Mouse (Mus musculus): ENCODE data around the gene Klhl3. TPM values are rescaled to one million over a fixed set of nuclear protein-coding genes. Genes with fewer than 3 reads are reported as not detected.

Klhl3 gene
- 0.25 and 0.30 TPM in 2 replicates for polyA plus RNA-seq (2011; ENCODE audit: insufficient read depth, insufficient read length, low read depth, missing spikeins)

DNA sequence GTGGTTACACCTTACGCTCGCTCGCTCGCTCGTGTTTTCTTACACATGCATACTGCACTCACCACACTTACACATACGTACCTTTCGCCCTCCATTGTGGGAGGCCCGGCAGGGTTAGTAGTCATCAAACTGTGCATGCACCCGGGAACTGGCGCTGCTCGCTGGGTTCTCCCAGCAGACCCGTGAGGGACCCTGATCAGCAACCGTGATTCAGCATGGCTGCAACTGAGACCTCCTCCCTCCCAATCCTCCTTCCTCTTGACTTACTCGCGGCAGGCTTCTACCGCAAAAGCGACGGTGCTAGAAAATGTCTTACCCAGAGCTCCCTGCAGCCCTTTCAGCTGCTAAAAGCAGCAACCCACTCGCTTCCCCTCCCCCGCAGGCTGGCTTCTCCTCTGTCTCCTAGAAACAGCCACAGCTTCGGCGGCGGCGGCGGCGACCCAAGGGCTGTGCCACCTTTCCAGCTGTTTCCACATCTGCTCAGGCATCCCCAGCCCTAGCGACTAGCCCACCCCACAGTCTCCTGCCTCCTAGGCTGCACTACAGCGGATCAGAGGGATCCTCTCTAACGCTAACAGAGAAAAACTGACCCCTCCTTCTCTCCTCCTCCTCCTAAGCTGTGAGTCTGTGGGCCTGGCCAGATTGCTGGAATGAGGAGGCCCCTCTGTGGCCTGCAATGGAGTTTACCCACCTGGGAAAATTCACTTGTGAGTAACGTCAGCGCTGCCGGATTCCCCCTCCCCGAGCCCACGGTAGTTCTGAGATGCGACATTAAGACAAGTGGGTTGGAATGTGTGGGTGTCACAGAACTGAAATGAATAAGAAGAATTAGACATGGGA lies at the start of gene Klhl3:
Gene Klhl3 (minus strand): TSS at position 532 of the 840 bp plus-strand sequence.
- peaks cover 2% of the 10 kb centered on the region for H3K4me1 ChIP-seq (ENCODE audit: control insufficient read depth, insufficient read depth, low read length)
- TF ChIP-seq CTCF (IDR thresholded peaks at IDR 0.05; ENCODE audit: low read depth, low read length), result no peak
- no peak for TF ChIP-seq POLR2A (IDR thresholded peaks at IDR 0.05; ENCODE audit: insufficient read depth, low read length)
- TF ChIP-seq EP300 (IDR thresholded peaks at IDR 0.05; ENCODE audit: insufficient read depth, low read depth, low read length), result no peak
- peak within 1 kb of the TSS; percentile 37; the same call in 1 of the 2 replicates for H3K9ac ChIP-seq (ENCODE audit: low read depth, poor library complexity, severe bottlenecking)

DNA sequence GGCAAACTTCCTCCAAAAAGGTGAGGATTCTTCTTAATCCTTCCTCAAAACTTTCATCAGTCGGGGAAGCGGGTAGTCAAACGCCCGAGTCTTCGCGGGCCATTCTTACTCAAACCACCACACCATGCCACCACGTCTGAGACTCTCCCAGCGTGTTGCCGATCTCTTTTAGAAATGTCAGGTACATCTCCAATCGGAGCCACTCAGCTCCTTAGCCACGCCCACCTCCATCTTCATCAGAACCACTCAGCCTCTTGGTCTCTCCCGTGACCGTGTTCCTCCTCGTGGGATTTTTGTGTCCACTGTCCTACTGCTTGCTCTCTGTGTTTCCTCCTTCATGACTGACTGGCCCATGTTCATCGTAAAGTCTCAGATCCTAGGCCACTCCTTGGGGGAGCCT lies 47.4 kb upstream of the Klhl3 start:
- H3K27me3 ChIP-seq (ENCODE audit: control insufficient read depth, insufficient read depth, low read length, poor library complexity, severe bottlenecking), result no peaks in the 10 kb centered on the region

More for the DNA sequence above, at the start of gene Klhl3:
- no peaks in the 10 kb centered on the region for H3K36me3 ChIP-seq (ENCODE audit: control insufficient read depth, insufficient read depth, low read length, poor library complexity, severe bottlenecking)
- no peak within 1 kb of the TSS for H3K27ac ChIP-seq (ENCODE audit: insufficient read depth, low read length)
- no peaks in the 10 kb centered on the region for H3K9me3 ChIP-seq (replicated peaks; ENCODE audit: control insufficient read depth, insufficient read depth, low read length, poor library complexity, severe bottlenecking)
- no peaks in the 10 kb centered on the region for H3K27me3 ChIP-seq (ENCODE audit: control insufficient read depth, insufficient read depth, low read length, poor library complexity, severe bottlenecking)
- peak within 1 kb of the TSS; percentile 25 for H3K4me3 ChIP-seq (ENCODE audit: low read depth, low read length)

DNA sequence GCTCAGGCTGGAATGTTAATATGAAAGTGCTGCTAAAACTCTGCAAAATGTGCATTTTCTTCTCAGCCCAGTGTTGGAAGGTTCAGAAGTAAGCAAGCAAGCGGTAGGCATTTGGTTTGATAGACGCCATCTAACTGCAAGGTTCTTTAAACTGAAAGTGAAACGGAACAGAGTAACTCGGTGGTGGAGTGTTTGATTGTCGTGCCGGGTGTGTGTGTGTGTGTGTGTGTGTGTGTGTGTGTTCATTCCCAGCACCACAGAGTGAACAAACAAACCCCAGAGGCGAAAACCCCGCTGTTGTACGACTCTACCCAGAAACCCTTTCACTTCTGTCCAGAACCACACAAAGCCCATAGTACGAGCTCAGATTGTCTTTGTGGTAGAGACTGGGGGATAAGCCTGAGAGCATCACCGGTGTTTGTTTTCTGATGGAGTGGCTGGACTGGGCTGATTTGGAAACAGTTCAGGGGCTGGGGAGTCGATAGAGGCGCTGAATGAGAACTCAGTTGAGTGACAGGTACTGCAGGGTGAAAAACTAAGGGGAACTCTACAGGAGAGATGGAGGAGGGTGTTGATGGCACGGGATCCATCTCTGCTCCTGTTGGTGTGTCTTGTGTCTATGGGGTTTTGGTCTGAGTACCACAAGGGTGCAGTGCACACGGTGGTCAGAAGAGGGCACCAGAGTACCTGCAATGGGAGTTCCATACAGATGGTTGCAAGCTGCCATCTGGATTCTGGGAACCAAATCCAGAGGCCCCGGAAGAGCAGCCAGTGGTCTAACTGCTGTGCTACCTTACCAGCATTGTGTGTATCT lies 44.9 kb upstream of the Klhl3 start:
- Histone ChIP-seq H3K9me3 (replicated peaks; ENCODE audit: control insufficient read depth, insufficient read depth, low read length, poor library complexity, severe bottlenecking) (no peaks in the 10 kb centered on the region), H3K4me1 (ENCODE audit: control insufficient read depth, insufficient read depth, low read length) (no peaks in the 10 kb centered on the region), H3K27me3 (ENCODE audit: control insufficient read depth, insufficient read depth, low read length, poor library complexity, severe bottlenecking) (no peaks in the 10 kb centered on the region), H3K4me3 (ENCODE audit: low read depth, low read length) (peak overlapping the region; percentile 88), H3K27ac (ENCODE audit: insufficient read depth, low read length) (no peak overlapping the region), H3K36me3 (ENCODE audit: control insufficient read depth, insufficient read depth, low read length, poor library complexity, severe bottlenecking) (0 out of 2 replicates have a peak, but pooled peaks cover 4% of the 10 kb centered on the region), H3K9ac (ENCODE audit: low read depth, poor library complexity, severe bottlenecking) (peak overlapping the region; percentile 60)
- no peak for TF ChIP-seq EP300 (IDR thresholded peaks at IDR 0.05; ENCODE audit: insufficient read depth, low read depth, low read length)
- peak; percentile 93 for TF ChIP-seq CTCF (IDR thresholded peaks at IDR 0.05; ENCODE audit: low read depth, low read length)

More for the DNA sequence above, 47.4 kb upstream of the Klhl3 start:
- Histone ChIP-seq H3K4me3 (ENCODE audit: low read depth, low read length) (no peak overlapping the region), H3K27ac (ENCODE audit: insufficient read depth, low read length) (no peak overlapping the region), H3K9ac (ENCODE audit: low read depth, poor library complexity, severe bottlenecking) (no peak overlapping the region), H3K9me3 (replicated peaks; ENCODE audit: control insufficient read depth, insufficient read depth, low read length, poor library complexity, severe bottlenecking) (no peaks in the 10 kb centered on the region), H3K4me1 (ENCODE audit: control insufficient read depth, insufficient read depth, low read length) (no peaks in the 10 kb centered on the region), H3K36me3 (ENCODE audit: control insufficient read depth, insufficient read depth, low read length, poor library complexity, severe bottlenecking) (0 out of 2 replicates have a peak, but pooled peaks cover 4% of the 10 kb centered on the region)
- TF ChIP-seq EP300 (IDR thresholded peaks at IDR 0.05; ENCODE audit: insufficient read depth, low read depth, low read length) (no peak), POLR2A (IDR thresholded peaks at IDR 0.05; ENCODE audit: insufficient read depth, low read length) (no peak), CTCF (IDR thresholded peaks at IDR 0.05; ENCODE audit: low read depth, low read length) (no peak)

DNA sequence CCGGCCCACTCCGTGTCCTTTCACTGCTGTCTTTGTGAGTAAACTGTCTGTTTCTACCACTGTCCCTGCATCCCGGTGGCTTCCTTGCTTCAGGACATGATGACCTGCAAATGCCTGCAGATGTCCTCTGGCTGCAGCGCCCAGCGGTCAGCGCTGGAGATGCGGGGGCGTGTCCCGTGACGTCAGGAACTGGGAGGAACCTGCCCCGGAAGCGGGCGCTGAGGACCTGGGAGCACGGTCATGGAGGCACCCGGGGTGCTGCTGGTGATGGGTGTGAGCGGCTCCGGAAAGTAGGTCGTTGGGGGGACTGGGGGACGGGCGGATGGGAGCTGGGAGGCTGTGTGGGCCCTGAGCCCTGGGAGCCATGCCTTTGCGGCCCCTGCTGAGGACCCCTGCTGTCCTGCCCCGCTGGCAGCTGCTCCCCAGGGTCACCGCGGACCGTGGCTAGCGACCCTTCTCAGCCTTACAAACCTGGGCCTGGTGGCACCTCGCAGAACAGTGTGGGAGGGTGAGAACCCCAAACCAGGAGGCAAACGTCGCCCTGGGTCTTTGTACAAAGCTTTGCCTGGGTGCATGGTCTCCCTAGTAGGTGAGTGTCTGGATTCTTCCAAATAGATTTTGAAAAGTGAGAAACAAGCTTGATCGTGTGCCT lies 44.2 kb upstream of the Klhl3 start, which contains the start of gene Idnk:
Gene Idnk (plus strand): TSS at position 203 of the 652 bp plus-strand sequence.
- Histone ChIP-seq H3K4me3 (ENCODE audit: low read depth, low read length) (peak within 1 kb of the TSS; percentile 88), H3K27ac (ENCODE audit: insufficient read depth, low read length) (no peak within 1 kb of the TSS), H3K9ac (ENCODE audit: low read depth, poor library complexity, severe bottlenecking) (peak within 1 kb of the TSS; percentile 60), H3K27me3 (ENCODE audit: control insufficient read depth, insufficient read depth, low read length, poor library complexity, severe bottlenecking) (no peaks in the 10 kb centered on the region), H3K36me3 (ENCODE audit: control insufficient read depth, insufficient read depth, low read length, poor library complexity, severe bottlenecking) (0 out of 2 replicates have a peak, but pooled peaks cover 4% of the 10 kb centered on the region), H3K4me1 (ENCODE audit: control insufficient read depth, insufficient read depth, low read length) (no peaks in the 10 kb centered on the region), H3K9me3 (replicated peaks; ENCODE audit: control insufficient read depth, insufficient read depth, low read length, poor library complexity, severe bottlenecking) (no peaks in the 10 kb centered on the region)
- TF ChIP-seq EP300 (IDR thresholded peaks at IDR 0.05; ENCODE audit: insufficient read depth, low read depth, low read length), result no peak
- peak; percentile 54 for TF ChIP-seq POLR2A (IDR thresholded peaks at IDR 0.05; ENCODE audit: insufficient read depth, low read length)

DNA sequence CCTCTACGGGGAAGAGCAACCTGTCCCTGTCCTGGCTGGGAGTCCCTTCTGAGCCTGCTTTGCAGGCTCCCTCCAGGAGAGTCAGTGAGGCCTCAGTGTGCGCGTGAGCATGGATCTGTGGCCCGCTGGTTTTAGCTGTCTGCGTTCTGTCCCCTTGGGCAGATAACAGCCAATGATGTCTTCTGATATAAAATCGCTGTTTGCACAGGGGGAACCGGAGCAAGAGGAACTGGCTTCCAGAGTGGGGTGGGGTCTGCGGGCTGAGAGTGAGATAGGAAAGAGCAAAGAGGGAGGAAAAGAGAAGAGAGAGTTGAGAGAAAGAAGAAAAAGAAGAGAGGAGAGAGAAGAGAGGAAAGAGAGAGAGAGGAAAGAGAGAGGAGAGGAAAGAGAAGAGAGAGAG lies 43.6 kb upstream of the Klhl3 start:
- Histone ChIP-seq H3K27me3 (ENCODE audit: control insufficient read depth, insufficient read depth, low read length, poor library complexity, severe bottlenecking) (no peaks in the 10 kb centered on the region), H3K9me3 (replicated peaks; ENCODE audit: control insufficient read depth, insufficient read depth, low read length, poor library complexity, severe bottlenecking) (no peaks in the 10 kb centered on the region), H3K27ac (ENCODE audit: insufficient read depth, low read length) (no peak overlapping the region), H3K4me3 (ENCODE audit: low read depth, low read length) (peak overlapping the region; percentile 88), H3K4me1 (ENCODE audit: control insufficient read depth, insufficient read depth, low read length) (no peaks in the 10 kb centered on the region), H3K9ac (ENCODE audit: low read depth, poor library complexity, severe bottlenecking) (no peak overlapping the region), H3K36me3 (ENCODE audit: control insufficient read depth, insufficient read depth, low read length, poor library complexity, severe bottlenecking) (0 out of 2 replicates have a peak, but pooled peaks cover 4% of the 10 kb centered on the region)
- TF ChIP-seq EP300 (IDR thresholded peaks at IDR 0.05; ENCODE audit: insufficient read depth, low read depth, low read length) (no peak), POLR2A (IDR thresholded peaks at IDR 0.05; ENCODE audit: insufficient read depth, low read length) (no peak), CTCF (IDR thresholded peaks at IDR 0.05; ENCODE audit: low read depth, low read length) (no peak)

All from ES-Bruce4 (cell line).